Mouse (Mus musculus): Measurements from ENCODE around the gene Cxcl3. TPM values are rescaled to one million over a fixed set of nuclear protein-coding genes. Genes with fewer than 3 reads are reported as not detected.
"Not testable (repeated sequence)": the region's sequence is repeated elsewhere in the genome, so short reads cannot be mapped to it uniquely, and the experiment has no call there.

The Cxcl3 gene
- polyA plus RNA-seq, 2 experiments from 2014 or later, result 0.44 TPM; not detected in 1

GRCm38 (mm10) chr5:90790074-90790502, 4.2 kb downstream of the Cxcl3 start:
- ATAC-seq, result no peak

GRCm38 (mm10) chr5:90794195-90794625, 8.3 kb downstream of the Cxcl3 start, which contains the start of gene Cxcl15:
TSS of gene Cxcl15 (plus strand) at chr5:90794534.
- no peak for ATAC-seq

GRCm38 (mm10) chr5:90795392-90795791, 9.5 kb downstream of the Cxcl3 start:
- not testable (repeated sequence) for ATAC-seq

- no peak for ATAC-seq
These were observed 18.7 kb downstream of the Cxcl3 start for GRCm38 (mm10) chr5:90804574-90804973.

- no peak for ATAC-seq
These were observed 20.1 kb downstream of the Cxcl3 start for GRCm38 (mm10) chr5:90806050-90806449.

- no peak for ATAC-seq
These were observed 21.5 kb downstream of the Cxcl3 start for GRCm38 (mm10) chr5:90807176-90807950.

- no peak for ATAC-seq
These were observed 33.9 kb downstream of the Cxcl3 start for GRCm38 (mm10) chr5:90819756-90820155.

- ATAC-seq, result no peak
These were observed 46.4 kb downstream of the Cxcl3 start for GRCm38 (mm10) chr5:90832145-90832767.

GRCm38 (mm10) chr5:90832768-90833388, 47.0 kb downstream of the Cxcl3 start:
- ATAC-seq, result no peak

GRCm38 (mm10) chr5:90834436-90834835, 48.5 kb downstream of the Cxcl3 start:
- ATAC-seq, result no peak

GRCm38 (mm10) chr5:90838582-90838981, 52.7 kb downstream of the Cxcl3 start:
- ATAC-seq, result no peak

Other genes starting within 250 kb of the Cxcl3 start
- under 1 TPM in 1 of 2 experiments, not detected in 1; 0.16 TPM for gene 5830473C10Rik, start 225.0 kb upstream of the Cxcl3 start, polyA plus RNA-seq (2017; shearing (Covaris generic))
- 1 to 10 TPM; 2.0 to 2.9 TPM for gene Rassf6, start 145.4 kb upstream of the Cxcl3 start, polyA plus RNA-seq (2017; shearing (Covaris generic))
- gene Cxcl5, start 26.7 kb upstream of the Cxcl3 start, polyA plus RNA-seq (2017; shearing (Covaris generic)), result not detected
- not detected for gene Ppbp, start 17.6 kb upstream of the Cxcl3 start, polyA plus RNA-seq (2017; shearing (Covaris generic))
- not detected for gene Pf4, start 13.7 kb upstream of the Cxcl3 start, polyA plus RNA-seq (2017; shearing (Covaris generic))
- not detected for gene Cxcl15, start 8.4 kb downstream of the Cxcl3 start, polyA plus RNA-seq (2017; shearing (Covaris generic))
- gene Cxcl1, start 105.1 kb downstream of the Cxcl3 start, polyA plus RNA-seq (2017; shearing (Covaris generic)), result not detected
- gene Cxcl2, start 117.8 kb downstream of the Cxcl3 start, polyA plus RNA-seq (2017; shearing (Covaris generic)), result 1 to 10 TPM; 1.5 to 2.9 TPM
- 1 to 10 TPM; 1.3 to 2.0 TPM for gene Mthfd2l, start 145.0 kb downstream of the Cxcl3 start, polyA plus RNA-seq (2017; shearing (Covaris generic))
- gene Epgn, start 241.4 kb downstream of the Cxcl3 start, polyA plus RNA-seq (2017; shearing (Covaris generic)), result not detected